Mouse (Mus musculus) left cerebral cortex, postnatal 14 days (tissue): ENCODE results near the gene Pah. TPM values are rescaled to one million over a fixed set of nuclear protein-coding genes. Genes with fewer than 3 reads are reported as not detected.

Experiments
- DNase-seq, 2 experiments: peaks; one replicate each; pipeline ENCODE4 v3.0.0; 2021 to 2022; ENCODE audit warnings: low spot score in 2 of 2, mixed read lengths in 1 of 2
- intact Hi-C: fragments of 180-260 bp; cut with DNase I; formaldehyde crosslinking; loops from one replicate; pipeline ENCODE4 v1.15.1; 2025
- total RNA-seq, 2 experiments: library from RNA; stranded (reverse); gene quantifications; 2 replicates each; pipeline ENCODE4 v1.2.3; 2021

Pah gene
- total RNA-seq, 2 experiments from 2014 or later: 0.20 to 0.32 TPM

DNA sequence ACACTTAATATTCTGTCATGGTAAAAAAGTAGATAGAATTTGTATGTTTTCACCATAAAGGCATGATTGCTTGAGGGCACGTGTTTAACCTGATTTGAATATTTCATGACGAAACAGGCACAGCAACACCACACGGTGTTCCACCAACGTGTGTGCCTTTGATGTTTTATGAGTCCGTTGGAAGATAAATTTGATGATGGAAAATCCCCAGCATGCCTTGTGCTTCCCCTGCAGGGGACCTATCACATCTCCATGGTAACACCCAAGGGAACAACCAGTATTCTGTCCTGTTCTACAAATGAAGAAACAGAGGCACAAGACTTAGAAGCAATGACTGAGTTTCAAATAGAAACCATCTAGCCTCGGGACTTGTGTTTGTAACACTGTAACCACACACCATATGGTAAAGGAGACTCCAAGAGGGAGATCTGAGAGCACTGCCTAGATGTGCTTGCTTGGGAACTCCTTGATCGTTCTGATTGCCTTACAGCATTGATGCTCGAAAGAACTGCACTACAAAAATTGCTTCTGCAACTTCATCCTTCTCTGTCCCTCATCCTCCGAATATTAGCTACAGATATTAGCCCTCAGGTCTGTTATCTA is 75.6 kb downstream of the Pah start:
- peak; percentile 20 to 63 for DNase-seq
- intact Hi-C loops: no loop called here

GRCm38 (mm10) chr10:87602151-87602550 is 80.6 kb downstream of the Pah start:
- intact Hi-C loops: no loop called here
- DNase-seq: no peak

DNA sequence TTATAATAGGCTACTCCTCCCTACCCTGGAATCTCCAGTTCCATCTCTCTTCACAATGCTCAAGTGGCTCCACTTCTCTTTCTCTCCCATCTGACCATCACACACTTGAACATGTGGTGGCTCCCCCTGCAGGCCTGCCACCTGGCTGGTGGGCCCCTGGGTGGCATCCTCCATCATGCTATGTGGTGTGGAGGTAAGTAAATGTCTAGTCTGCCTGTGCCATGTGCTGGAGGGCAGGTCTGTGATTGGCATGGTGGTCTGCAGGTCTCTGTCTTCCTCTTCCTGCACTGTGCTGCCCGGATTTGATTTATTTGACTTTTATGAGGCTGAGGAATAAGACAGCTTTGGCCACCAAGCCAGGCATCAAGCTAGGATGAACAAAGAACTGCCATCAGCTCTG is 103.6 kb downstream of the Pah start:
- intact Hi-C loops: no loop called here

More for the DNA sequence above, 103.6 kb downstream of the Pah start:
- no peak for DNase-seq

Other genes starting within 250 kb of the Pah start
- 1 to 10 TPM; 4.3 to 7.8 TPM for gene Ascl1, start 28.1 kb upstream of the Pah start, total RNA-seq